Mouse (Mus musculus) T-helper 1 cell (primary cell): ENCODE results near the gene Retn.

ENCODE experiments used
- in situ Hi-C: fragments of 300-600 bp; cut with MboI, MseI; formaldehyde crosslinking; loops from one replicate; pipeline ENCODE4 v1.15.1; 2025; ENCODE audit warnings: high pct_unique_total_duplicates

Gene Retn

DNA sequence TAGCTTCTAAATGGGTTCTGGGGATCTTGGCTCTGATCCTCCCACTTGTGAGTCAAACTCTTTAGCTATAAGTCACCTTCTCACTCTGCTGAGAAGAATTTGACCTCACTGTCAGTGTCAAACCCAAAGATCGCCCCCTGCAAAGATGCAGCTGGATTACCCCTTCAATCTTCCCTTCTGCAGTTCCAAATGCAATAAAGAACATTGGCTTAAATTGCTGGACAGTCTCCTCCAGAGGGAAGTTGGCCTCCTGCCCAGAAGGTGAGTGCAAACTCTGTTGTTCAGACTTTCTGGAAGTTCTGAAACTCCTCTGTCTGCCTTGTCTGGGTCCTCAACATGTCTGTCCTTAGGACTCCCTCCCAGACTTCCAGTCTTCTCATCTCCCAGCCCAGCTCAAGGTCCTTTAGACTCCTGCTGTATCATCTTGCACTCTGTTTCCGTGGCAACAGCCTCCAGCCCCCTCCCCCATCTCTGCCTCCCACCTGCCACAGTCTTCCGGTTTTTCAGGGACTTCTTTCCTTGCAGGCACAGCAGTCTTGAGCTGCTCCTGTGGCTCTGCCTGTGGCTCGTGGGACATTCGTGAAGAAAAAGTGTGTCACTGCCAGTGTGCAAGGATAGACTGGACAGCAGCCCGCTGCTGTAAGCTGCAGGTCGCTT is 1.3 kb downstream of the Retn start:
- in situ Hi-C loops = no loop called here

DNA sequence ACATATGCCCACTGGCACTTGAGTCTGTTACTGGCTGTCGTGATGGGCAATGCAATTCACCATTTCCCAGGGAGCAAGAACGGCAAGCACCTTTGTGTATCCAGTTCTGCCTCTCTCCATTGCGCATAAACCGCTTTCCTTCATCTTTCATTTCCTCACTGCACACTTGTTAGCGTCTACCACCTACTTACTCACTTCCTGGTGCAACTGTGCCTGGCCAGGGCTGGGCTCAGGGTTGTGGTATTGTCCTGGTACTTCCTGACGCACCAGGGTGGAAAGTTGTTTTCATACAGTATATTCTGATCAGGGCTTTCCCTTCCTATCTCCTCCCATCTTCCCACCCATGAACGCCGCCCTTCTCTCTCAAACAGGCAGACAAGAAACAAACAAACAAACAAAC is 5.3 kb downstream of the Retn start:
- in situ Hi-C loops = no loop called here

DNA sequence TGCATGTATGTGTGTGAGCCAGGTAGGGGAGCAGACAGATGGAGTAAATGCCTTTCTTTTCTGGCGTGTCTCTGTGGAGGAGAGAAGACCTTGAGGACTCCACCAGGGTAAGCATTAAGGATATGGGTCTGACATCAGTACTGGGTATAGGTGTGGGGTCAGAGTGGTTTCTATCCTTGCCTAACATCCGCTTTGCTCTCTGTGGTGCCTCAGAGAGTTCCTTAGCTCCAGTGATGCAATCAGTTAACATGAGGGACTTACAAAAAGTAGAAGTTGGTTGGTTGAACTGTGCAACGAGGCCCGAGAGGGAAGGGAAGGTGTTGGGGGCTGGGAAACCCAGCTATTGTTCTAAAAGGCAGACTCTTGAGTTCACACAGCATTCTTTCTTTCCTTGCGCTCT is 8.8 kb downstream of the Retn start:
- in situ Hi-C loops = no loop called here

DNA sequence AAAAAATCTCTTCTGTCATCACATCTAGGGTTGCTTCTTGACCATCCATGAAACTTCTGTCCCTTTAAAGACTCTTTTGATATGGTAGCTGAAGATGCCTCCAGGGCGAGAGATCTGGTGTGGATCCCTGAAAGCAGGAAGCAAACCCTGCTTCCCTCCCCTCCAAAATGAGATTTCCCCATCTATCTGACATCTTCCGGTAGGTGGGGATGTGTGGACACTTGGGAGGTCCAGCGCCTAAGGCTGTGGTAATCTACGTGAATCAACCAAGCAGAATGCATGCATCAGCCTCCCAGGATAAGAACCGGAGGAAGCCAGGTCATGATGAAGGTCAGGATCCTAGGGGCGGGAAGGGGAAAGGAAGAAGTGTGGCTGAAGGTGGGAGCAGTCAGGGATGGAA is 9.9 kb downstream of the Retn start, which contains the start of gene Mcemp1:
Mcemp1 (plus strand) TSS at position 248 of the 400 bp plus-strand sequence.
- in situ Hi-C loops = no loop called here

DNA sequence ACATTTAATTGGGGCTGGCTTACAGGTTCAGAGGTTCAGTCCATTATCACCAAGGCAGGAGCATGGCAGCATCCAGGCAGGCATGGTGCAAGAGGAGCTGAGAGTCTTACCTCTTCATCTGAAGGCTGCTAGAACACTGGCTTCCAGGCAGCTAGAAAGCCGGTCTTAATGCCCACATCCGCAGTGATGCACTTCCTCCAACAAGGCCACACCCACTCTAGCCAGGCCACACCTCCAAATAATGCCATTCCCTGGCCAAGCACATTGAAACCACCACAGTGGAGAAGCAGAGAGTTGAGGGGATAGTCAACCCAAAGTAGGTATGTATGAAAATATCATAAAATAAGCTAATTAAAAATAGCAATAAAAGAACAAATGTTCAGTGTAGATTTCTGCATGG is 14.8 kb downstream of the Retn start:
- in situ Hi-C loops = loop anchor here (5.0 to 10.0 kb wide), 3 partner anchors 38 to 286 kb away; partner anchors contain the start of genes Pex11g and Stxbp2

DNA sequence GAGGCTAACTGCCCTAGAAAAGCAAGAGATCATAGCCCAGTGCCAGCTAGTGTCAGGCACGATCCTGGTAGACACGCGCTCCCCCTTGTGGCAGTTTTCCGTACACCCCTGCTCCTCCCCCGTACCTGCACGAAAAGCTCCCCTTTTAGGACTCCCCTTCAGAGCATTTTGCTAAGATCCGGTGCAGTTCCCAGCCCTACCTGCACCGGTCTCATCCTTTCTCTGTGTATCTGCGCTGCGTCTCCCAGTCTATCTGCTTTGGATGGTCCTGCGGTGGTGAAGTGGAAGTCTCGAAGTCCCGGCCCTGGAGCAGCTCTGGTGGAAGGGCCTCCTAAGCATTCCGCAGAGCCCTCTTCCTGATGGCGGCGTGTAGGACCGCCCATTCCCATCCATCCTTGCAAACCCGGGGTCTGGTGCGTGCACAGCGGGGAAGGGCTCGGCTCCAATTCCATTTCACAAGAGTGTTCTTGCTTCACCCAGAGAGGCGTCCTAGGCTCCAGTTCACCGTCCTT is 16.5 kb downstream of the Retn start, which contains the start of gene Fcor:
Fcor (minus strand) TSS at position 383 of the 512 bp plus-strand sequence.
- in situ Hi-C loops = loop anchor here (5.0 to 10.0 kb wide), 3 partner anchors 40 to 287 kb away; partner anchors contain the start of genes Pex11g and Stxbp2

DNA sequence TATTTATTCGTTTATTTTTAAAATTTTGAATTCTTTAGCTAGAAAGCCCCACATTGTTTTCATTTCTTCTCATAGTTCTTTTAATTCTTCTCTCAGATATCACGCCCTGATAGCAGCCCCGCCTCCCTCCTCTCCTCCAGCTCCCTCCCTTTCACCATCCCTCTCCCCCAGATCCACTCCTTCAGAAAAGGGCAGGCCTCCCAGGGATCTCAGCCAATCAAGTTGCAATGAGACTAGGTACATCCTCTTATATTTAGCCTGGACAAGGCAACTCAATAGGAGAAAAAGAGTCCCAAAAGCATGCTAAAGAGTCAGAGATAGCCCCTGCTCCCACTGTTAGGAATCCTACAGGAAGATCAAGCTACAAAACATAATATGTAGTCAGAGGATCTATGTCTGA is 19.1 kb downstream of the Retn start:
- in situ Hi-C loops = loop anchor here (5.0 to 10.0 kb wide), 3 partner anchors 42 to 290 kb away; partner anchors contain the start of genes Pex11g and Stxbp2

DNA sequence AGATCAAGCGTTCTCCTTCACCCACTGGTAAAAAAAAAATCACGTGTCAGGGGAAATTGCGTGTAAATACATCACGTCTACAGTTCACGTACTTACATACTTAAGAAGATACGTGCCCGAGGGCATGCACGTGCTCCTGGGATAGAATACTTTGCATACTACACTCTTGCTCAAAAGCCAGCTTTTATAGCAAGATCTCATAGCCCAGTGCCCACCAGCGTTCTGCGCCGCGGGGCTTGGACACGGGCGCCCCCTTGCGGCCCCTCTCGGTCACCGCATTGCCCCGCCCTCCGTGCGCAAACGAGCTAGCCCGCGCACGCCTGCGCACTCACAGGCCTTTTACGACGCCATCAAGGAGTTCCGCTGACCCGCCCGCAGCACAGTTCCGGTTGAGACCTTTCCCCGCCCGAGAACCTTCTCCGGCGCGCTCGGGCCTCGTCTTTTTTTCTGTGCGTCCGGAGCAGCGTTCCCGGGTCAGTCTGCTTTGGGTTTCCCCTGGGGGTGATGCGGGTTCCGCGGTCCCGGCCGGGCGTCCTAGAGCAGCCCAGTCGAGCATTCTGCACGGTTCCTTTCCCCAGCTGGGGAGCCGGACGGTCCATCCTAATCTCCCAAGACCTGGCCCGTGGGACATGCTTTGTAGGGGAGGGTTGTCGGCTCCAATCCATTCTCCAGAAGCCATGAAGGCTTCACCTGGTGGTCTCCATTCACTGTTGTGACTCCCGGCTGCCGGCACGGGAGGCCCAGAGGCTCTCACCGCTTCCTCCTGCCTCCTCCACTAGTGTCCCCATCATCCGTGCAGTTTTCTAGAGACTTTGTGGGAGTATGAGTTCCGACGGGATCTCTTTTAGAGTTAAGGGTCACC is 20.8 kb downstream of the Retn start, which contains the start of gene Trappc5:
Trappc5 (plus strand) TSS at position 169 of the 862 bp plus-strand sequence.
- in situ Hi-C loops = loop anchor here (10.0 kb wide), 1 partner anchor 292 kb away; no protein-coding TSS in a partner anchor

DNA sequence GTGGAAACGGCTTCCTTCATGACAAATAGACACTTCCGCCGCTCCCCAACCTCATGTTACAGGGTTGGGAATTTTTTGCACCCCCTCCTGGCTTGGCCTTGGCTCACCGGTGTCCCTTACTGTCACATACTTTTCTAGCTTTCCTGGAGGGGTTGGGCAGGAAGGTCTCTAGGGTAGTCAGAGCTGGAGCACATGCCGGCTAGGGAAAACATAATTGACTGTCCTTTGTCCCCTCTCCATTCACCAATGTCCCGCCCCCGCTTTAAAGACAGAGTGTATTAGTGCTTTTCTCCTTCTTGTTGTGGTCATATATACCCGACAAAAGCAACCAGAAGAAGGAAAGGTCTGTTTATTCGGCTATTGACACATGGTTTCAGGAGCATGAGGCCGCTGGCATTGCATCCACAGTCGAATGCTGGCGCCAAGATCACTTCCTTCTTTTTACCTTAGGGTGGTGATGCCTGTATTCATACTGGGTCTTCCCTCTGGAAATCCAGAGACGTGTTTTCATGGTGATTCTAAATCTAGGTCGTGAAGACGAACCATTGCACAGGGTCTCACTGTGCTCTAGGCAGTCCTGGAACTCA is 21.5 kb downstream of the Retn start:
- in situ Hi-C loops = loop anchor here (10.0 kb wide), 1 partner anchor 292 kb away; no protein-coding TSS in a partner anchor

DNA sequence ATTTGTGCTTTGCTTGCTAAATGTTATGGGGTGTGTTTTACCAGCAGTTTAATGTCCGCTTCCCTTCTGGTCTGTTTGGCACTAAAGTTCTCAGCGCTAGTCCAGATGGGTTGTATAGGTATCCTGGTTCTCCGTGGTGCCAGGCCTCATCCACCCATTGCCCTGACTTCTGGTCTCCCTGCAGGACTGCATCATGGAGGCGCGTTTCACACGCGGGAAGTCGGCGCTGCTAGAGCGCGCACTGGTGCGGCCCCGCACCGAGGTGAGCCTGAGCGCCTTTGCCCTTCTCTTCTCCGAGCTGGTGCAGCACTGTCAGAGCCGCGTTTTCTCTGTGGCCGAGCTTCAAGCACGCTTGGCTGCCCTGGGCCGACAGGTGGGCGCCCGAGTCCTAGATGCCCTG is 23.3 kb downstream of the Retn start:
- in situ Hi-C loops = loop anchor here (10.0 kb wide), 1 partner anchor 294 kb away; no protein-coding TSS in a partner anchor

DNA sequence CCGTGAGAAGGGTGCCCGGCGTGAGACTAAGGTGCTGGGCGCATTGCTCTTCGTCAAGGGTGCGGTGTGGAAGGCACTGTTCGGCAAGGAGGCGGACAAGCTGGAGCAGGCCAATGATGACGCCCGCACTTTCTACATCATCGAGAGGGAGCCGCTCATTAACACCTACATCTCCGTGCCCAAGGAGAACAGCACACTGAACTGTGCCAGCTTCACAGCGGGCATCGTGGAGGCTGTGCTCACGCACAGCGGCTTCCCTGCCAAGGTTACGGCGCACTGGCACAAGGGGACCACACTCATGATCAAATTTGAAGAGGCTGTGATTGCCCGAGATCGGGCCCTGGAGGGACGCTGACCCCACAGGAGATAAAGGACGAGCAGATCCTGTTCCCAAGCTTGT is 23.7 kb downstream of the Retn start:
- in situ Hi-C loops = loop anchor here (10.0 kb wide), 1 partner anchor 294 kb away; no protein-coding TSS in a partner anchor

DNA sequence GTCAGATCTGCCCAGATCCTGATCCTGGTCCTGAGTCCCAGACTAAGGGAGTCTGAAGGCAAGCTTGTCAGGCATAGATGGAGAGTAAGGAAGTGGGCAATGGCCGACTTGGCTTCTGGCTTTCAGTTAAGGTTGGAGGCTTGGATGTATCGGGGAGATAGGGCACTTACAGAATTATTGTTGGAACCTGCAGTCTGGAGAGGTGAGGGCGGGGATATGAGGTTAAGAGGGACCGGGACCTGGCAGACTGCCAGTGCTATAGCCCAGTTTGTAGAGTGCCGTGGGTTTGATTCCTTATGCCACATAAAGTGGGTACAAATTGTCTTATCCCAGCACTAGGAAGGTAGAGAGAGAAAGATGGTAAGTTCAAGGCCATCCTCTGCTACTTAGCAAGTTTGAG is 24.1 kb downstream of the Retn start:
- in situ Hi-C loops = loop anchor here (10.0 kb wide), 1 partner anchor 295 kb away; no protein-coding TSS in a partner anchor

DNA sequence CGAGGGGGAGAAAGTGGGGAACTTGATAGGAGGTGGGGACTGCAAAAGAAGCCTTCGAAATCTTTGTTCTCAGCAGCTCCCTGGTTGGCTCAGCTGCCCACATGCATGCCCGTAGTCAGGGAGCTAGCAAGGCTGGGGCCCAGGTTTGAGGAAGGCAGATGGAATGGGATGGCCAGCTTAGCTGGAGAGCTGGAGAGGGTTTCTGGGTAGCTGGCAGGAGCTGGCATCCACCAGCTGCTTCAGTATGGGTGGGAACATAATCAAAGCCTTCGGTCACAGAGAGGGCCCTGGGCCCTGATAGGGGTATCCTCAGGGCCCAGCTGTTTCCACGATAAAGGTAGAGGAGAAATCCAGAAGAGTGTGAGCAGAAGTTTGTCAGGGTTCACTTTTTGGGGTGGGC is 26.9 kb downstream of the Retn start:
- in situ Hi-C loops = no loop called here

DNA sequence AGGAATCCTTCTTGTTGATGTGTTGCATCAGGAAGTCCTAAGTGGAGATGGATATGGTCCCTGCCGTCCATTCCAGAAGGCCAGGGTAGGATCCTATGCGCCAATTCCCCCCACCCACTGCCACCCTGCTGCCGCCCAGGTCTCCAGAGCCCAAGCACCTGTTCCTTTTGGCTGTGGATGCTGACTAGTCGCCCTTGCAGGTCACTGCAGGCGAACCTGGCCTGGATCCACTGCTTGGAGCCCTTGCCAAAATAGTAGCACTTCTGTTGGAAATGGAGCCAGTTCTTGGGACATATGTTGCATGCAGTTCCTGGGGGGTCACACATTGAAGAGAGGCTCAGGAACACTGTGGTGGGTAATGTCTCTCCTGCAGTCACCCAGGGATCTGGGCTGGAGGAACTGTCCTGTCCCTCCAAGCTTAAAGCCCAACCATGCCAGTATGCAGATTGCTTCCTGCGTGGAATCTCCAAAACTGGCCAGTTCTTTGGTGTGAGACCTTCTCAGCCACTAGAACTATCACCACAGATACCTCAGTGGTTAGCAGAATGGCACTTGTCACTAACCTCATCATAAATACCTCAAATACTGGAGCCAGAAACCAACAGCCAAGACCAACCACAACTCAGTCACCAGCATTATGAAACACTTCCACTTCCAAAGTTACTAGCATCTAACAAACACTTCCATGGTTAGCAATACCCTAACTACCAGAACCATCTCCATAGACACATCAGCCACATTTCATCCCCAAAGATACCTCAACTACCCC is 28.0 kb downstream of the Retn start:
- in situ Hi-C loops = no loop called here

DNA sequence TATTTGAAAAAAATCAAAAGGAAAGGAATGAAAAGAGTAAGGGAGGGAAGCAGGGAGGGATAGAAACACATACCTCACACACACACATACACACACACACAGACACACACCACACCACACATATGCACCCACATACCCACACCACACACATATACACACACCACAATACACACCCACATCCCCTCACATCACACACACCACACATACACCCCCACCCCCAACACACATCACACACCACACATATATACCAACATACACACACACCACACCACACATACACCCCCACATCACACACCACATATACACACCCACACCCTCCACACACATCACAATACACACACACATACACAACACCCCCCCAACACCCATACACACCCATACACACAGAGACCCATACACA is 29.0 kb downstream of the Retn start:
- in situ Hi-C loops = no loop called here

DNA sequence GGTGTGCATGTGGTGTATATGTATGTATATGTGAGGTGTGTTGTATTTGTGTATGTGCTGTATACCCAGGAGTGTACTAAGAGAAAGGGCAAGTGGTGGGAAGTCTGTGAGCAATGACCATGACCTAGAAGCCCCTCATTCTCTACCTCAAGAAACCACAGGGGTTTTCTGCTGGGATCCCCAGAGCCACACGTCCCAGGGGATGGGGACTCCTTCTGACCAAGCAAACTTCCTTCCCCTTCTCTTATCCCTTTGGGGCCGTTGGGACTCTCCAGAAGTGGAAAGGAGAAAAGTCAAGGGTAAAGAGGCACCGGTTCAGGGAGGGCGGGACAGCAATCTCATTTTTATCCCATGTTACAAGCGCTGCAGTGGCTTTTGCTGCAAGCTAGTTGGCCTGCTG is 29.9 kb downstream of the Retn start:
- in situ Hi-C loops = no loop called here

DNA sequence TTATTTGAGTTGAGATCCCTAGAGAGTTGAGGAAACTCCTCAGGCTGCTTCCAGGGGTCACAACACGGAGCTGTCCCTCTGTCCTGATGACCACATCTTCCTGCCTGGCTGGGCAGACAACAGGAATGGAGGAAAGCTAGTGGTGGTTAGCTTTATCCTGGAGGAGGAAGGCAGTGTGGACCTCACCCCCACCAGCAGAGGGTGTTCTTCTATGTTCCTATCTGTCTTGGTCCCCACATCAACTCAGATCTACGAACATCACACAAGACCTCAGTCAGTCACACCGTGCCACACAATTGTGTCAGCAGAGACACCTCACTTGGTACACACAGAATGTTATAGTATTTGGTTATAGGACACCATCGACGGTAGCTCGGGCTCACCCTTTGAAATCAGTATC is 32.0 kb downstream of the Retn start:
- in situ Hi-C loops = no loop called here

DNA sequence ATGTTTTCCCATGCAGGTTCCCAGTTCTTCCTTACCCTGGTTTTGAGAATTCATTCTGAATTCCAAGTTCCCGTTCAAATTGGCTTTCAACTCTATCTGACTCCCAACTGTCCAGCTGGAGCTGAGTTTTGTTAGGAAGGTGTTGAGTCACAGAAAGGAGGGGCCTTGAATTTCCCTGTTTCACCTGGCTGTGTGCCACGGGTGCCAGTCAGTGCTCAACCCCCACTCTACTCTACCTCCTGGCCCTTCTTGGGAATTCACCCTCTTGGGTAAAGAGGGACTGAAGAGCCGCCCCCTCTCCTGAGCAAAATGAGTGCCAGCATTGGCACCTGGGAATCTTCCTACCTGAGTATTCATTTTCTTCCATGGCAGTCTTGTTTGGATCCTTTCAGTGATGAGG is 35.2 kb downstream of the Retn start:
- in situ Hi-C loops = no loop called here

DNA sequence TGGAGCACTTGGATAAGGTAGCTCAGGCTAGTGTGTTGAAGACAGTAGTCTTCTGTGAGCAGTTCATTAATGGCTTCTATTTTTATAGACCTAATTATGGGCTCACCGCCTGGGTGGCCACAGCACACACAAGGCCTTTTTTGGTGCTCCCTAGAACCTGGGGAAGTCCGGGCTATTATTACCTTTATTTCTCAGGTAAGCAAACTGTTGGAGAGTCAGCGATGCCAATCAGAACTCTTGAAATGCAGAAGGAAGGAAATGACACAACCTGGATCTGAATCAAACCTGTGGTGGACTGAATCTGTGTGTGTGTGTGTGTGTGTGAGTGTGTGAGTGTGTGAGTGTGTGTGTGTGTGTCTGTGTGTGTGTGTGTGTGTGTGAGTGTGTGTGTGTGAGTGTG is 38.6 kb downstream of the Retn start, which contains the start of gene Fcer2a:
Fcer2a (minus strand) TSS at position 55 of the 400 bp plus-strand sequence.
- in situ Hi-C loops = no loop called here

DNA sequence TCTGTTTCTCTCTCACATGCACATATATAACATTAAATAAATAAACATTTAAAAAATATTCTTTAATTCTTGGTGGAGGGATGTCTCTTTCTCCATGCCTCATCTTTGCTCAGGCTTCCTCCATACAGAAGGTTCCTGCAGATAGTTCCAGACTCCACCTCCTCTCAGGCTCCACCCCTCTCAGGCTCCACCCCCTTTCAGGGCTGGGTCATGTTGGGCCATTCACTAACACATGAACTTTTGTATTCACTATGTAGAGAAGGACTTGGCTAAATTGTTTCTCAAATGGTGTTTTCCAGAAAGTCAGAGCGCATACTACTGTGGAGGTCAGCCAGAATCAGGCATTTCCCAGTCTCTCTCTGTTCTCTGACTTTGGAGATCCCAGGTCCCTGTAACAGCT is 45.9 kb downstream of the Retn start:
- in situ Hi-C loops = loop anchor here (10.0 kb wide), 1 partner anchor 663 kb away; no protein-coding TSS in a partner anchor

DNA sequence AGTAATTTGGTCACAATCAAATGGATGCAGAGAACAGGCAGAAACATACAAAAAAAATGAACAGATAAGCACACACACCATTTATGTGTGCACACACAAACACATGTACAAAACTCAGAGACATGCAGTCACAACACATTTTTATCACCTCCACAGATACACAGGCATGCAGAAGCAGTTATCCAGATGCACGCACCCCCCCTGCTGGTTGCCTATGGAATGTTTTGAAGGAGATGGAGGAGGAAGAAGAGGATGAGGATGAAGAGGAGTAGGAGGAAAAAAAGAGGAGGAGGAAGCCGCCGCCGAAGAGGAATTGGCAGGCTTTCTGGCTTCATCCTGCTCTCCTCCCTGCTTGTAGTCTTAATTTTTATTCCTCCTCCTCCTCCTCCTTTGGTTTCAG is 50.1 kb downstream of the Retn start:
- in situ Hi-C loops = loop anchor here (5.0 to 10.0 kb wide), 2 partner anchors 412 to 659 kb away; no protein-coding TSS in a partner anchor
